Mouse (Mus musculus) forebrain, embryonic 16.5 days (tissue): ENCODE measurements around the gene Six5. TPM values are rescaled to one million over a fixed set of nuclear protein-coding genes. Genes with fewer than 3 reads are reported as not detected.

Source experiments
- ATAC-seq: fragments of 200-750 bp; cut with Nextera tagmentation; 2 replicates; pipeline ENCODE4 v1.8.0; 2017; ENCODE audit warnings: mild to moderate bottlenecking, moderate library complexity
- H3K27ac ChIP-seq: fragments of 300-500 bp; sonication (generic); 2 replicates; pipeline ENCODE4 v1.5.1; 2014; ENCODE audit warnings: low read length, control low read depth
- H3K27me3 ChIP-seq: fragments of 300-500 bp; sonication (generic); replicated peaks from 2 replicates; pipeline ENCODE4 v1.6.1; 2014; ENCODE audit warnings: low read length; ENCODE audit not compliant: control insufficient read depth, insufficient read depth
- H3K36me3 ChIP-seq: fragments of 300-500 bp; sonication (generic); 2 replicates; pipeline ENCODE4 v1.6.1; 2014; ENCODE audit not compliant: control insufficient read depth, insufficient read depth
- H3K4me1 ChIP-seq: fragments of 300-500 bp; sonication (generic); replicated peaks from 2 replicates; pipeline ENCODE4 v1.6.1; 2014; ENCODE audit warnings: low read length; ENCODE audit not compliant: control insufficient read depth, insufficient read depth
- H3K4me2 ChIP-seq: fragments of 300-500 bp; sonication (generic); 2 replicates; pipeline ENCODE4 v1.6.1; 2014; ENCODE audit warnings: mild to moderate bottlenecking, low read length, control low read depth
- H3K4me3 ChIP-seq: fragments of 300-500 bp; sonication (generic); replicated peaks from 2 replicates; pipeline ENCODE4 v1.5.1; 2014; ENCODE audit warnings: mild to moderate bottlenecking, low read length, control low read depth
- H3K9ac ChIP-seq: fragments of 300-500 bp; sonication (generic); replicated peaks from 2 replicates; pipeline ENCODE4 v1.6.1; 2014; ENCODE audit warnings: low read depth, low read length, control low read depth
- H3K9me3 ChIP-seq: fragments of 300-500 bp; sonication (generic); 2 replicates; pipeline ENCODE4 v1.6.1; 2016; ENCODE audit warnings: low read length; ENCODE audit not compliant: control insufficient read depth
- WGBS: fragments of 180-500 bp; shearing (Covaris S2); extraction: QIAGEN DNeasy Blood & Tissue Kit; methylation state at CpG from one replicate; pipeline ENCODE4 v1.1.7; 2014; 5-methylcytosine and 5-hydroxymethylcytosine counted together
- polyA plus RNA-seq: library from polyadenylated mRNA; unstranded; fragments of >200 nt; fragmentation: Nextera tagmentation; extraction: Ambion mirVana; gene quantifications from 2 replicates; pipeline ENCODE4 v1.2.1, GENCODE M21; 2015

Gene Six5
- polyA plus RNA-seq, 1 experiment from 2014 or later = 1.7 TPM

DNA sequence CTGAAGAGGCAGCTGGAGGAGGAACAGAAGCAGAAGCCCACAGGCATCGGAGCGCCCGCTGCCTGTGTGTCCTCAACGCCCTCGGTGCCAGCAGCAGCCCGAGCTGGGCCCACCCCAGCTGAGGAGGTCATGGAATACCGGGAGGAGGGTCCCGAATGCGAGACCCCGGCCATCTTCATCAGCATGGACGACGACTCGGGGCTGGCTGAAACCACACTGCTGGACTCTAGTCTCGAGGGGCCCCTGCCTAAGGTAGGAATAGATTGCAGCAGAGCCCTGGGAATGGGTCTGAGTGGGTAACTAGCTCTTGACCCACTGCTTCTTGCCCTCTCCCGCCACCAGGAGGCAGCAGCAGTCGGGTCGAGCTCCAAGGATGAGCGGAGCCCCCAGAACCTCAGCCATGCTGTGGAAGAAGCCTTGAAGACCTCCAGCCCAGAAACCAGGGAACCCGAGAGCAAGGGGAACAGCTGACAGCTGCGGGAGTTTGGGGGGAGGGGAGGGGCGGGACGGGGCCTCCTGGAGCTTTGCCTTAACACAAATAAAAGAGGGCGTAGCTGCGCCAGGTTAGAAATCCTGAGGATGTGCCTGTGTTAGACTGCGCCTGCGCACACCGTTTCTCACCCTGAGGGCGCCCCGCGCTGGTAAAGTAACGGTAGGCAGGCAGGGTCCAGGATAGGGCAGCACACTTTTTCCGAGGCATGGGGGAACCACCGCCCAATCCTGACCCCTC is 40.2 kb upstream of the Six5 start, which contains the start of gene Rsph6a:
Gene Rsph6a, plus strand, starts transcription at position 644 of the 730 bp plus-strand sequence.
- Histone ChIP-seq H3K36me3 (peaks cover 21% of the 10 kb centered on the region), H3K4me3 (peak within 1 kb of the TSS; percentile 28), H3K9me3 (no peaks in the 10 kb centered on the region), H3K27ac (no peak within 1 kb of the TSS), H3K27me3 (no peaks in the 10 kb centered on the region), H3K4me1 (peaks cover 10% of the 10 kb centered on the region), H3K9ac (peak within 1 kb of the TSS; percentile 45), H3K4me2 (peak within 1 kb of the TSS; percentile 51)
- WGBS = 16% methylated on average over 33 of the region's 33 CpGs
- ATAC-seq = peak; percentile 66

DNA sequence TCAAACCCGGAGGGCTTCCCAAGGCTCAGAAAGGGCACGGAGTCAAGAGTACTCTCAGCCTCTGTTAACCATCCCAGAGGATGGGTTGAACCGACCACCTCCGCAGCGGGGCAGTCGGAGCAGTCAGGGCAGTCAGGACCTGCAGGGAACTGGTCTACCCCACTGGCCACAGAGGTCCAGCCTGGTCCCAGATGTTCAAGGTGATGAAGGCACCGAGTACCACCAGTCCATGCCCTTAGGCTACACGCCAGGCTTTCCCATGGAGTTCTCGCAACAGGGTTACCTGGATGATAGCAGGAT is 39.7 kb upstream of the Six5 start:
- peak; percentile 16; the same call in 1 of the 2 replicates for ATAC-seq
- WGBS = 63% methylated on average over 9 of the region's 9 CpGs
- Histone ChIP-seq H3K4me1 (peaks cover 10% of the 10 kb centered on the region), H3K4me3 (peak overlapping the region; percentile 28), H3K27ac (no peak overlapping the region), H3K9me3 (no peaks in the 10 kb centered on the region), H3K27me3 (no peaks in the 10 kb centered on the region), H3K9ac (peak overlapping the region; percentile 45; the same call in 1 of the 2 replicates), H3K36me3 (peaks cover 16% of the 10 kb centered on the region), H3K4me2 (peak overlapping the region; percentile 51)

DNA sequence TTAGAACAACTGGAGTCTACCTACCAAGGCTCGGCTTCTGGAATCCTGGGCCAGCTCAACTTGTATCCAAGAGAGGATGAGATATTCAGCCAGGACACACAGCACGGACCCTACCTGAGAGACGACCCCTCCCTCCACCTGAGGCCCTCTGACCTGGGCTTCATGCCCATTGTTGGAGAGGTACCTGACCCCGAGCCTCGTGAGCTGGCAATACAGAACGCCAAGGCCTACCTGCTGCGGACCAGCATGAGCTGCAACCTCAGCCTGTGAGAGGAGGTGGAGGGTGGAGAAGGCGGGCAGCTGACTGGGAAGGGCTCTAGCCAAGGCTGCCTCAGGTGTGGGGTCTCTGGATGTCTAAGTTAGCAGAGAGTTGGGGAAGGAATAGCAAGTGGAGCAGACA is 39.3 kb upstream of the Six5 start:
- no peak overlapping the region for H3K4me3 ChIP-seq

DNA sequence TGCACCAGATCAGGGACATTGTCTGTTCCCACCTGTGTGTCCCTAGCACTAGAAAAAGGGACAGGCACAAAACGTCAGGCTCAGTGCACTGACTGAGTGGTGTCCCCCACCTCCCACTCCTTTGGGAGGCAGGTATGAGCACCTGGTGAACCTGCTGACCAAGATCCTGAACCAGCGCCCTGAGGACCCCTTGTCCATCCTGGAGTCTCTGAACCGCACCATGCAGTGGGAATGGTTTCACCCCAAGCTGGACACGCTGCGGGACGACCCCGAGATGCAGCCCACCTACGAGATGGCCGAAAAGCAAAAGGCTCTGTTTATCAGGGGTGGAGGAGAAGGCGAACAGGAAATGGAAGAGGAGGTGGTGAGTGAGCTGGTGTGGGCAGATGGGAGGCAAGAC is 37.0 kb upstream of the Six5 start:
- Histone ChIP-seq H3K27me3 (no peaks in the 10 kb centered on the region), H3K9ac (no peak overlapping the region)
- WGBS = 90% methylated on average over 10 of the region's 10 CpGs

More for the DNA sequence above, 39.3 kb upstream of the Six5 start:
- 92% methylated on average over 8 of the region's 8 CpGs for WGBS
- Histone ChIP-seq H3K9ac (no peak overlapping the region), H3K27ac (no peak overlapping the region), H3K9me3 (no peaks in the 10 kb centered on the region), H3K4me1 (peaks cover 10% of the 10 kb centered on the region), H3K36me3 (peaks cover 12% of the 10 kb centered on the region), H3K27me3 (no peaks in the 10 kb centered on the region), H3K4me2 (no peak overlapping the region)
- ATAC-seq = no peak

DNA sequence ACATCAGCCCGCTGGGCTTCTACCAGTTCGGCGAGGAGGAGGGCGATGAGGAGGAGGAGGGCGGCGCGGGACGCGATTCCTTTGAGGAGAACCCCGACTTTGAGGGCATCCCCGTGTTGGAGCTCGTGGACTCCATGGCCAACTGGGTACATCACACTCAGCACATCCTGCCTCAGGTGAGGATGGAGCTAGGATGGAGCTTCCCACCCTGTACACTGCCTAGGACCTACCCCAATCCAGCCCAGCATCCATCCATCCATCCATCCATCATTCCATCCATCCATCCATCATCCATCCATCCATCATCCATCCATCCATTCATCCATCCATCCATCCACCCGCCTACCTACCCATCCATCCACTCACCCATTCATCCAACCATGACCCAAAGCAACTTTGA is 28.5 kb upstream of the Six5 start:
- H3K4me2 ChIP-seq = no peak overlapping the region; the same call in 1 of the 2 replicates
- no peak for ATAC-seq
- H3K27ac ChIP-seq = no peak overlapping the region

More for the DNA sequence above, 37.0 kb upstream of the Six5 start:
- no peaks in the 10 kb centered on the region for H3K36me3 ChIP-seq
- ATAC-seq = no peak
- H3K27ac ChIP-seq = no peak overlapping the region
- no peak overlapping the region for H3K4me2 ChIP-seq
- H3K9me3 ChIP-seq = no peaks in the 10 kb centered on the region
- H3K4me3 ChIP-seq = no peak overlapping the region
- H3K4me1 ChIP-seq = peaks cover 10% of the 10 kb centered on the region

DNA sequence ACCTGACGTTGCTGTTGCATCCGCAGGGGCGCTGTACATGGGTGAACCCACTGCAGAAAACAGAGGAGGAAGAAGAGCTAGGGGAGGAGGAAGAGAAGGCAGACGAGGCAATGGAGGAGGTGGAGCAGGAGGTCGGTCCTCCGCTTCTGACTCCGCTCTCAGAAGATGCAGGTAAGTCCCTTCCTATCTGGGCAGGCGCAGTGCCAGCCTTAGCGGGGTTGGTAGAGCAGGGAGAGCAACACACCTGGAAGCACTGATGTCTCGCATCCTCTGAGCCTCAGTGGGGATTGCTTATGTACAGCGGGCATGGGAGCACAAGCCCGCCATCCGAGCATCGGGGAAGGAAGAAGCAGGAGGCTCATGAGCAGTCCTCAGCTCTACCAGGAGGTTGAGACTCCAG is 27.3 kb upstream of the Six5 start:
- no peak for ATAC-seq
- no peaks in the 10 kb centered on the region for H3K9me3 ChIP-seq
- H3K36me3 ChIP-seq = no peaks in the 10 kb centered on the region
- peaks cover 19% of the 10 kb centered on the region for H3K27me3 ChIP-seq
- no peak overlapping the region for H3K27ac ChIP-seq
- no peaks in the 10 kb centered on the region for H3K4me1 ChIP-seq
- WGBS = 49% methylated on average over 14 of the region's 14 CpGs
- no peak overlapping the region for H3K9ac ChIP-seq
- H3K4me2 ChIP-seq = no peak overlapping the region
- no peak overlapping the region for H3K4me3 ChIP-seq

More for the DNA sequence above, 28.5 kb upstream of the Six5 start:
- H3K4me3 ChIP-seq = 0 out of 2 replicates have a peak overlapping the region, but pooled peaks have one; percentile 9
- H3K9ac ChIP-seq = no peak overlapping the region
- H3K9me3 ChIP-seq = no peaks in the 10 kb centered on the region
- no peaks in the 10 kb centered on the region for H3K36me3 ChIP-seq
- WGBS = 52% methylated on average over 13 of the region's 13 CpGs
- no peaks in the 10 kb centered on the region for H3K4me1 ChIP-seq
- H3K27me3 ChIP-seq = peaks cover 19% of the 10 kb centered on the region

DNA sequence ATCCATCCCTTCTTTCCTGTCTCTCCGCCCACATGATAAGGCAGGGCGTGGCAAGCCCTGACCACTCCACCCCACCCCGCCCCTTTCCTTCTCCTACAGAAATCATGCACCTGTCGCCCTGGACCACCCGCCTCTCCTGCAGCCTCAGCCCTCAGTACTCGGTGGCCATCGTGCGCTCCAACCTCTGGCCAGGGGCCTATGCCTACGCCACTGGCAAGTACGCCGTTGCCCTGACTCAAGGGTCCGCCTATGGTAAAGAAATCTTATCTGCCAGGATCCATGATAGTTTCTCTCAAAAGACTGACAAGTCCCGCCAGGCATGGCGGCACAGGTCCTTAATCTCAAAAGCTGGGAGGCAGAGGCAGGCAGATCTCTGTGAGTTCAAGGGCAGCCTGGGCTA is 26.5 kb upstream of the Six5 start:
- Histone ChIP-seq H3K4me2 (no peak overlapping the region), H3K27ac (no peak overlapping the region), H3K9ac (no peak overlapping the region), H3K27me3 (peaks cover 19% of the 10 kb centered on the region), H3K9me3 (no peaks in the 10 kb centered on the region), H3K4me1 (no peaks in the 10 kb centered on the region), H3K4me3 (no peak overlapping the region), H3K36me3 (no peaks in the 10 kb centered on the region)
- ATAC-seq = no peak
- WGBS = 80% methylated on average over 14 of the region's 14 CpGs

DNA sequence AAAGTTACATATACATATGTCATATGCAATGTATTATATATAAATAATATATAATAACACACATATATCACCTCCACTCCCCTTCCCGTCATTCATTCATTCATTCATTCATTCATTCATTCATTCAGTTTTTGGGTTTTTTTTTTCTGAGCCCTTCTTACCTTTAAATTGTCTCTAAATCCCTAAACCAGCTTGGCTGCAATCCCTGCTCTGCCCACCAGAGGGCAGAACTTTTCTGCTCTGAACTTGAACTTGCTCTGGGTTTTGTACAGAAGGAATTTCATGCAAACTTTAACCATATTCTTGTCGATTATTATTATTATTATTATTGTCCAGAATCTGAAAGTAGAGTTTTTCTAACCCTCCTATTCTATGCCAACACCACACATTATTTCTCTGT is 25.7 kb upstream of the Six5 start:
- Histone ChIP-seq H3K27ac (no peak overlapping the region), H3K4me3 (no peak overlapping the region), H3K9ac (no peak overlapping the region), H3K4me2 (no peak overlapping the region), H3K27me3 (peaks cover 19% of the 10 kb centered on the region), H3K36me3 (no peaks in the 10 kb centered on the region), H3K4me1 (no peaks in the 10 kb centered on the region), H3K9me3 (no peaks in the 10 kb centered on the region)
- 2% methylated on average over 2 of the region's 2 CpGs for WGBS
- no peak for ATAC-seq

DNA sequence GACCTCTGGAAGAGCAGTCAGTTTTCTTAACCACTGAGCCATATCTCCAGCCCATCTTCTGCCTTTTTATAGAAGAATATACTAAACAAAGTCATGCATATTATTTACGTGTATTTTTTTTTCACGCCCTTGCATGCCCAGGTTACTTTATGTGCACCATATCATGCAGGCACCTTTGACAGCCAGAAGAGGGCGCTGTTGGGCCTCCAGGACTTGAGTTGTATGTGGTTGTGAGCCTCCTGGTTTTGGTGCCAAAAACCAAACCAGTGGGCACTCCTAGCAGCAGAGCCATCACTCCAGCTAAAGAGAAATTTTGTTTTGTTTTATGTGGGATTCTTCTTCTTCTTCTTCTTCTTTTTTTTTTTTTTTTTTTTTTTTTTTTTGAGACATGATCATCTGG is 24.9 kb upstream of the Six5 start:
- Histone ChIP-seq H3K27ac (no peak overlapping the region), H3K27me3 (peaks cover 17% of the 10 kb centered on the region), H3K4me3 (no peak overlapping the region), H3K9me3 (no peaks in the 10 kb centered on the region), H3K4me2 (no peak overlapping the region), H3K36me3 (no peaks in the 10 kb centered on the region), H3K4me1 (no peaks in the 10 kb centered on the region), H3K9ac (no peak overlapping the region)
- no peak for ATAC-seq
- WGBS = 52% methylated on average over 3 of the region's 3 CpGs
